25 mouse cellular contexts compared by ENCODE assay signal in the genomic region with DNA sequence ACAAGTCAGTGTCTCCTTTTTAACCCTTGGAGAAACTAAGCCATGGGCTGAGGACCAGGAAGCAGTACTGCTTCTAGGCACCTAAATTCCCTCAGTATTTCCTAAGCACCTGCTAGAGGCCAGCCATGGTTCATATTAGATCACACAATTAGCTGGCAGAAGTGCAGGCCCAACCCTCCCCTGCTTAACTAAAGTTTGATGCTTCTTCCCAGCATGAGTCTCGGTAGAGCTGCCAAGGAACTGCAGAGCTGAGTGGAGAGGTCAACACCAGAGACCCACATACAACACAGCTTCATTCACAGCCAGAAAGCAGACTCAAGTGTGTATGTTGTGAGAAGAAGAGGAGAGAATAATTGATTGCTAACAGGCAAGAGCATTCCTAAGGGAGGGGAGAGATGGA. TPM values are rescaled to one million over a fixed set of nuclear protein-coding genes. Genes with fewer than 3 reads are reported as not detected.
DNase-seq lines count a peak whose midpoint lies in the region; ATAC-seq and TF ChIP-seq lines count a peak whose summit lies in the region.
"Had no signal": no experiment of that assay in that cellular context is flagged by ENCODE, and none has a peak within 500 bp of the region (broad histone marks: within the 10 kb centered on the region; RNA-seq: fewer than 3 reads in every experiment).

No protein-coding gene starts in this region.

- peak overlapping the region; percentile 4; the same call in 1 of the 2 replicates for H3K27ac ChIP-seq in heart, embryonic 11.5 days (ENCODE audit: low read depth, low read length)
- H3K27ac ChIP-seq in hindbrain, postnatal 0 days: no peak overlapping the region
- no peak overlapping the region for H3K27ac ChIP-seq in hindbrain, embryonic 14.5 days
- H3K27ac ChIP-seq: embryonic facial prominence, embryonic 12.5 days; forebrain, embryonic 12.5 days; kidney, postnatal 0 days; macrophage; midbrain, embryonic 10.5 days; neural tube, embryonic 15.5 days; stomach, embryonic 15.5 days had no signal

- no peaks in the 10 kb centered on the region for H3K27me3 ChIP-seq in heart, embryonic 11.5 days (ENCODE audit: control insufficient read depth, insufficient read depth, low read length)
- H3K27me3 ChIP-seq in hindbrain, postnatal 0 days (ENCODE audit: insufficient read depth, low read length): no peaks in the 10 kb centered on the region
- H3K27me3 ChIP-seq in hindbrain, embryonic 14.5 days (ENCODE audit: control insufficient read depth, insufficient read depth, low read length): no peaks in the 10 kb centered on the region
- H3K27me3 ChIP-seq: CH12.LX; embryonic facial prominence, embryonic 12.5 days; forebrain, embryonic 12.5 days; neural tube, embryonic 15.5 days; stomach, embryonic 15.5 days had no signal

- H3K9me3 ChIP-seq in heart, embryonic 11.5 days (replicated peaks; ENCODE audit: control insufficient read depth, low read length): no peaks in the 10 kb centered on the region
- no peaks in the 10 kb centered on the region for H3K9me3 ChIP-seq in hindbrain, postnatal 0 days (ENCODE audit: low read length)
- H3K9me3 ChIP-seq in hindbrain, embryonic 14.5 days (ENCODE audit: control insufficient read depth, low read length): no peaks in the 10 kb centered on the region
- H3K9me3 ChIP-seq: embryonic facial prominence, embryonic 12.5 days; forebrain, embryonic 12.5 days; G1E; midbrain, embryonic 10.5 days; neural tube, embryonic 15.5 days; stomach, embryonic 15.5 days had no signal

- no peak overlapping the region for H3K9ac ChIP-seq in heart, embryonic 11.5 days (ENCODE audit: low read depth, low read length)
- no peak overlapping the region for H3K9ac ChIP-seq in hindbrain, postnatal 0 days (replicated peaks; ENCODE audit: low read length)
- no peak overlapping the region for H3K9ac ChIP-seq in hindbrain, embryonic 14.5 days
- H3K9ac ChIP-seq: embryonic facial prominence, embryonic 12.5 days; forebrain, embryonic 12.5 days; neural tube, embryonic 15.5 days; stomach, embryonic 15.5 days had no signal

- no peak overlapping the region for H3K4me2 ChIP-seq in heart, embryonic 11.5 days
- H3K4me2 ChIP-seq in hindbrain, postnatal 0 days (ENCODE audit: low read depth, low read length): no peak overlapping the region
- H3K4me2 ChIP-seq in hindbrain, embryonic 14.5 days (replicated peaks): no peak overlapping the region
- H3K4me2 ChIP-seq: embryonic facial prominence, embryonic 12.5 days; forebrain, embryonic 12.5 days; neural tube, embryonic 15.5 days; stomach, embryonic 15.5 days had no signal

- H3K4me1 ChIP-seq in heart, embryonic 11.5 days (ENCODE audit: control insufficient read depth, insufficient read depth, low read length): peaks cover 75% of the 10 kb centered on the region
- H3K4me1 ChIP-seq in hindbrain, postnatal 0 days (ENCODE audit: insufficient read depth, low read length): no peaks in the 10 kb centered on the region; the same call in 1 of the 2 replicates
- H3K4me1 ChIP-seq in hindbrain, embryonic 14.5 days (replicated peaks; ENCODE audit: control insufficient read depth, insufficient read depth, low read length): peaks cover 24% of the 10 kb centered on the region; the same call in 1 of the 2 replicates
- H3K4me1 ChIP-seq: forebrain, embryonic 12.5 days; midbrain, embryonic 10.5 days had no signal

- WGBS in heart, embryonic 11.5 days (ENCODE audit: insufficient replicate concordance): 56% methylated on average over 1 of the region's 1 CpGs
- WGBS in hindbrain, postnatal 0 days: 39% methylated on average over 1 of the region's 1 CpGs
- WGBS in hindbrain, embryonic 14.5 days: 30% methylated on average over 1 of the region's 1 CpGs

- H3K4me3 ChIP-seq in heart, embryonic 11.5 days (ENCODE audit: low read depth, low read length): no peak overlapping the region
- H3K4me3 ChIP-seq in hindbrain, postnatal 0 days (ENCODE audit: low read length): no peak overlapping the region
- no peak overlapping the region for H3K4me3 ChIP-seq in hindbrain, embryonic 14.5 days (replicated peaks; ENCODE audit: low read length)
- H3K4me3 ChIP-seq: embryonic facial prominence, embryonic 12.5 days; forebrain, embryonic 12.5 days; midbrain, embryonic 10.5 days; neural tube, embryonic 15.5 days; stomach, embryonic 15.5 days had no signal

- ATAC-seq in heart, embryonic 11.5 days (replicated peaks; ENCODE audit: insufficient number of reproducible peaks, low FRiP score, low TSS enrichment): no peak
- ATAC-seq in hindbrain, postnatal 0 days: no peak
- ATAC-seq in hindbrain, embryonic 14.5 days (ENCODE audit: low FRiP score): no peak

- no peak for TF ChIP-seq CTCF in hindbrain, postnatal 0 days (IDR thresholded peaks at IDR 0.05; ENCODE audit: low read depth)
- TF ChIP-seq CTCF in brain, embryonic 14.5 days (IDR thresholded peaks at IDR 0.05; ENCODE audit: borderline replicate concordance, extremely low read depth, insufficient read depth, insufficient read length): no peak

- peaks cover 26% of the 10 kb centered on the region for H3K36me3 ChIP-seq in heart, embryonic 11.5 days (ENCODE audit: control insufficient read depth, insufficient read depth, low read length)
- H3K36me3 ChIP-seq in hindbrain, postnatal 0 days (ENCODE audit: insufficient read depth, low read length): no peaks in the 10 kb centered on the region
- H3K36me3 ChIP-seq in hindbrain, embryonic 14.5 days (replicated peaks; ENCODE audit: control insufficient read depth, insufficient read depth): peaks cover 49% of the 10 kb centered on the region

- no peak for DNase-seq in heart, adult 11 months
- peak; percentile 16 for DNase-seq in hindbrain, postnatal 0 days (ENCODE audit: low spot score)
- no peak for DNase-seq in hindbrain, embryonic 14.5 days (ENCODE audit: low spot score)
- peak; percentile 60 for DNase-seq in brain, embryonic 14.5 days (ENCODE audit: low read depth)
- DNase-seq in cerebellum, postnatal 25 days: peak; percentile 62 to 77
- DNase-seq in kidney, adult 11 months: no peak
- DNase-seq: adrenal gland, postnatal 10 days; B cell, adult 2 months; gastrocnemius, postnatal 36 days; kidney, adult 18-20 months; thymus, adult 18-20 months had no signal

- TF ChIP-seq POLR2A in brain, embryonic 14.5 days (IDR thresholded peaks at IDR 0.05; ENCODE audit: borderline replicate concordance, extremely low read depth, insufficient read depth, insufficient read length, poor library complexity, severe bottlenecking): no peak

RNA-seq across cellular contexts. Expression of gene Igf2r, which starts 40.9 kb away (rescaled TPM):
- 199 and 238 TPM in 2 replicates for polyA plus RNA-seq in heart, embryonic 11.5 days (2014; fragmentation: Nextera tagmentation; extraction: Ambion mirVana)
- total RNA-seq in hindbrain, postnatal 0 days (2014; rRNA removed): 30.7 and 30.9 TPM in 2 replicates
- 4.2 and 4.7 TPM in 2 replicates for polyA plus RNA-seq in hindbrain, postnatal 0 days (2015; fragmentation: Nextera tagmentation; extraction: Ambion mirVana)
- 13.1 and 14.9 TPM in 2 replicates for polyA plus RNA-seq in hindbrain, embryonic 14.5 days (2014; fragmentation: Nextera tagmentation; extraction: Ambion mirVana)
- polyA plus RNA-seq in brain, embryonic 14.5 days (2012; rRNA removed): 16.4 and 24.5 TPM in 2 replicates

RNA-seq across cellular contexts. Expression of gene Slc22a1, which starts 52.9 kb away (rescaled TPM):
- polyA plus RNA-seq in heart, embryonic 11.5 days (2014; fragmentation: Nextera tagmentation; extraction: Ambion mirVana): 0.82 and 2.1 TPM in 2 replicates
- total RNA-seq in hindbrain, postnatal 0 days (2014; rRNA removed): 0.10 TPM in 1 of 2 replicates, not detected in the other
- 0.19 and 0.26 TPM in 2 replicates for polyA plus RNA-seq in hindbrain, postnatal 0 days (2015; fragmentation: Nextera tagmentation; extraction: Ambion mirVana)
- not detected in 2 replicates for polyA plus RNA-seq in hindbrain, embryonic 14.5 days (2014; fragmentation: Nextera tagmentation; extraction: Ambion mirVana)
- not detected in 2 replicates for polyA plus RNA-seq in brain, embryonic 14.5 days (2012; rRNA removed)
- total RNA-seq: G1E; gastrocnemius, postnatal 36 days; hematopoietic stem cell, adult 5-6 weeks; layer of hippocampus, postnatal 14 days had no signal
- polyA plus RNA-seq: limb, embryonic 11.5 days; liver, embryonic 16.5 days; macrophage; midbrain, embryonic 10.5 days; neural tube, embryonic 15.5 days had no signal

Comparison
In these comparisons a context has a peak if more than half of its experiments do, and no peak if none do; other contexts are left out.
1. DNase-seq: peak in hindbrain, postnatal 0 days (single experiment), brain, embryonic 14.5 days (single experiment) and cerebellum, postnatal 25 days (2 of 2); none in heart, adult 11 months (single experiment), hindbrain, embryonic 14.5 days (single experiment) and kidney, adult 11 months (single experiment).